Mouse (Mus musculus): Measurements from ENCODE around the gene Racgap1. TPM values are rescaled to one million over a fixed set of nuclear protein-coding genes. Genes with fewer than 3 reads are reported as not detected.
A peak's percentile ranks its signal among the peaks of the same experiment; 100 is the strongest.

Gene Racgap1
- polyA plus RNA-seq, 1 experiment from 2014 or later, result 7.5 TPM

DNA sequence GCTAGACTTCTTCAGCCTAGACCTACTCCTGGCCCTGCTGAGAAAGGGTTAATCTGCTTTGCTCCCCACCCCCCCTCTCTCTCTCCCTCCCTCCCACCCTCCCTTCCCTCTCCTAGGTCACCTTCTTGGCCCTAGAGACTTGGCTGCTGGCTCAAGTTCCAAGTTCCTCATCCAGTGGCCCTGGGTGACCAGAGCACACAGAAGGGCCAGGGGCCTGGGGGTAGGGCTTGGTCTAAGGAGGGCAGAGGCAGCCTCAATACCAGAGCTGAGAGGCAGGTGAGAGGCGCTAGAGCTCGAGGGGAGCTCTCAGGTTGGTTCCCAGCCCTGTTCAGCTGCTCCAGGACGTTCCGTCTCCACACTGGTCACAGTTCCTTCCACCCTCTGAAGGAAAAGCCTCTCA is 39.5 kb upstream of the Racgap1 start:
- Histone ChIP-seq H3K27me3 (replicated peaks; ENCODE audit: insufficient read depth, low read length) (0 out of 2 replicates have a peak, but pooled peaks cover 4% of the 10 kb centered on the region), H3K4me1 (ENCODE audit: insufficient read depth, low read depth, low read length) (no peaks in the 10 kb centered on the region), H3K36me3 (ENCODE audit: insufficient read depth, low read length) (no peaks in the 10 kb centered on the region), H3K27ac (ENCODE audit: low read length) (no peak overlapping the region), H3K9me3 (ENCODE audit: low read length) (no peaks in the 10 kb centered on the region), H3K4me3 (ENCODE audit: low read depth, low read length) (no peak overlapping the region), H3K4me2 (replicated peaks; ENCODE audit: low read depth, low read length) (no peak overlapping the region), H3K9ac (replicated peaks; ENCODE audit: low read depth) (no peak overlapping the region)
- ATAC-seq (peak; percentile 54), DNase-seq (ENCODE audit: low spot score) (no peak)
- WGBS, result 10% methylated on average over 4 of the region's 4 CpGs
- TF ChIP-seq EP300 (IDR thresholded peaks at IDR 0.05), result no peak
- TF ChIP-seq CTCF (IDR thresholded peaks at IDR 0.05), result no peak

DNA sequence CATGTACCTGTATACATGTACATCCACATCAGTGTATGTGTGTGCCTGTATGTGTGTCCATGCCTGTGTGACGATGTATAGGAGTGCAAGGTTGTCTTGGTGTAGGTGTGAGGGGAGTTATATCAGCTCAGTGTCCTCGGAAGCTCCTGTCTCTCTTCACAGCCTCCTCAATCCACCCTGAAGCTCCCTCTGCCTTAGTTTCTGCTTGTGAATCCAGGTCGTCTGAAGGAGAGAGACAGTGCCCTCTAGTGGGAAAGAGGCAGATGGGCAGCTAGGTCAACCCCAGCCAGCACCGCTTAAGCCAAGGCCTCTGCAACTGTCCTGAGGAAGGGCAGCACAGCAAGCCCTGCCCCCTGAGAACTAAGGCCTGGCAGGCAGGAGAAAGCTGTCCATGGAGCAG is 37.3 kb upstream of the Racgap1 start:
- DNase-seq (ENCODE audit: low spot score) (peak; percentile 92), ATAC-seq (peak; percentile 64)
- Histone ChIP-seq H3K27me3 (replicated peaks; ENCODE audit: insufficient read depth, low read length) (0 out of 2 replicates have a peak, but pooled peaks cover 4% of the 10 kb centered on the region), H3K9ac (replicated peaks; ENCODE audit: low read depth) (no peak overlapping the region), H3K4me1 (ENCODE audit: insufficient read depth, low read depth, low read length) (no peaks in the 10 kb centered on the region), H3K4me3 (ENCODE audit: low read depth, low read length) (no peak overlapping the region), H3K36me3 (ENCODE audit: insufficient read depth, low read length) (no peaks in the 10 kb centered on the region), H3K27ac (ENCODE audit: low read length) (no peak overlapping the region), H3K9me3 (ENCODE audit: low read length) (no peaks in the 10 kb centered on the region), H3K4me2 (replicated peaks; ENCODE audit: low read depth, low read length) (no peak overlapping the region)
- TF ChIP-seq EP300 (IDR thresholded peaks at IDR 0.05) (no peak), CTCF (IDR thresholded peaks at IDR 0.05) (peak; percentile 96)
- whole genome bisulfite sequencing, result 4% methylated on average over 4 of the region's 4 CpGs

DNA sequence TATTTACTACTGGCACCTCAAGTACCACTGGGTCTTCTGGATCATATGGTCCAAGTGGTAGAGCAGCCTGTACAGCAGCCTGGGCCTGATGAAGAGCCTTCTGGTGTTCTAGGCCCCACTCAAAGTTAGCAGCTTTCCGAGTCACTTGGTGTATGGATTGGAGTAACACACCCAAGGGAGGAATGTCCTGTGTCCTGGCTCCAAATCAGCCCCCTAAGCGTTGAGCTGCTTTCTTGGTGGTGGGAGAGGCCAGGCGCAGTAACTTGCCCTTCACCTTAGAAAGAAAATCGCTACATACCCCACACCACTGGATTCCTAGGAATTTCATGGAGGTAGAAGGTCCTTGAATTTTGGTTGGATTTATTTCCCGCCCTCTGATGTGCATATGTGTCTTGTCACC is 32.7 kb upstream of the Racgap1 start:
- WGBS, result 88% methylated on average over 5 of the region's 5 CpGs
- no peak for TF ChIP-seq CTCF (IDR thresholded peaks at IDR 0.05)
- TF ChIP-seq EP300 (IDR thresholded peaks at IDR 0.05), result no peak
- no peak overlapping the region for H3K4me3 ChIP-seq (ENCODE audit: low read depth, low read length)

DNA sequence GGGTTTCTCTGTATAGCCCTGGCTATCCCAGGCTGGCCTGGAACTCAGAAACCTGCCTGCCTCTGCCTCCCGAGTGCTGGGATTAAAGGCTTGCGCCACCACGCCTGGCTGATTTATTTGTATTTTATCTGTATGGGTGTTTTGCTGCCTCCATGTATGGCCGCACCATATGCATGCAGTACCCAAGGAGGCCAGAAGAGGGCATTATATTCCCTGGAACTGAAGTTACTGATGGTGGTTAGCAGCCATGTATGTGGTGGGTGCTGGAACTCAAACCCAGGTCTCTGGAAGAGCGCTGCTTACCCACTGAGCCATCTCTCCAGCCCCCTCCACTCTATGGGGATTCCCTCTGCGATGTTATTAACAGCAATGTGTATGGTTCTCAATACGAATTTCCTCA is 31.4 kb upstream of the Racgap1 start:
- Histone ChIP-seq H3K27ac (ENCODE audit: low read length) (no peak overlapping the region), H3K36me3 (ENCODE audit: insufficient read depth, low read length) (no peaks in the 10 kb centered on the region), H3K4me3 (ENCODE audit: low read depth, low read length) (no peak overlapping the region), H3K9ac (replicated peaks; ENCODE audit: low read depth) (no peak overlapping the region), H3K27me3 (replicated peaks; ENCODE audit: insufficient read depth, low read length) (no peaks in the 10 kb centered on the region), H3K4me1 (ENCODE audit: insufficient read depth, low read depth, low read length) (no peaks in the 10 kb centered on the region), H3K9me3 (ENCODE audit: low read length) (no peaks in the 10 kb centered on the region), H3K4me2 (replicated peaks; ENCODE audit: low read depth, low read length) (no peak overlapping the region)
- ATAC-seq, result no peak
- 92% methylated on average over 7 of the region's 7 CpGs for WGBS
- no peak for TF ChIP-seq EP300 (IDR thresholded peaks at IDR 0.05)
- peak; percentile 53 for TF ChIP-seq CTCF (IDR thresholded peaks at IDR 0.05)
- DNase-seq (ENCODE audit: low spot score), result no peak

More for the DNA sequence above, 32.7 kb upstream of the Racgap1 start:
- Histone ChIP-seq H3K4me1 (ENCODE audit: insufficient read depth, low read depth, low read length) (no peaks in the 10 kb centered on the region), H3K36me3 (ENCODE audit: insufficient read depth, low read length) (no peaks in the 10 kb centered on the region), H3K9me3 (ENCODE audit: low read length) (no peaks in the 10 kb centered on the region), H3K27ac (ENCODE audit: low read length) (no peak overlapping the region), H3K27me3 (replicated peaks; ENCODE audit: insufficient read depth, low read length) (no peaks in the 10 kb centered on the region), H3K9ac (replicated peaks; ENCODE audit: low read depth) (no peak overlapping the region), H3K4me2 (replicated peaks; ENCODE audit: low read depth, low read length) (no peak overlapping the region)
- DNase-seq (ENCODE audit: low spot score) (no peak), ATAC-seq (no peak)

DNA sequence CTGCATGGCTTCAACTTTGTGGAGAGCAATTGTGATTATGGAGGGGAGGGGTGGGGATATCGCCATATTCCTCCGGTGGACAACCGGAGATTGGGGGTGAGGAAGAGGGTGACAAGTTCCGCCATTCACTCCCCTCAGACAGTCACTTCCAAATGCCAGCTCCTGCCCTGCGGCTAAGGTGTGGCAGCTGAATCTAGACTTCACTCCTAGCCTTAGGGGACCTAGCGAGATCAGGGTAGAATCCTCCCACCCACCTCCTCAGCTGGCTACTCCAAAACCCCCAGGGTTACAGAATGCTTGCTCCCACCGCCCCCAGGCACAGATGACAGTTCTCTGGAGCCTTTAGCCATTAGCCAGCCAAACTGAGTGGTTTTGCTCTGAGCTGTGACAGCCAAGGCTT is 27.6 kb upstream of the Racgap1 start:
- Histone ChIP-seq H3K9ac (replicated peaks; ENCODE audit: low read depth) (no peak overlapping the region), H3K27me3 (replicated peaks; ENCODE audit: insufficient read depth, low read length) (no peaks in the 10 kb centered on the region), H3K4me3 (ENCODE audit: low read depth, low read length) (no peak overlapping the region), H3K36me3 (ENCODE audit: insufficient read depth, low read length) (no peaks in the 10 kb centered on the region), H3K4me1 (ENCODE audit: insufficient read depth, low read depth, low read length) (no peaks in the 10 kb centered on the region), H3K4me2 (replicated peaks; ENCODE audit: low read depth, low read length) (no peak overlapping the region), H3K9me3 (ENCODE audit: low read length) (no peaks in the 10 kb centered on the region), H3K27ac (ENCODE audit: low read length) (no peak overlapping the region)
- no peak for ATAC-seq
- no peak for TF ChIP-seq CTCF (IDR thresholded peaks at IDR 0.05)
- TF ChIP-seq EP300 (IDR thresholded peaks at IDR 0.05), result no peak
- DNase-seq (ENCODE audit: low spot score), result no peak
- whole genome bisulfite sequencing, result 46% methylated on average over 7 of the region's 7 CpGs

DNA sequence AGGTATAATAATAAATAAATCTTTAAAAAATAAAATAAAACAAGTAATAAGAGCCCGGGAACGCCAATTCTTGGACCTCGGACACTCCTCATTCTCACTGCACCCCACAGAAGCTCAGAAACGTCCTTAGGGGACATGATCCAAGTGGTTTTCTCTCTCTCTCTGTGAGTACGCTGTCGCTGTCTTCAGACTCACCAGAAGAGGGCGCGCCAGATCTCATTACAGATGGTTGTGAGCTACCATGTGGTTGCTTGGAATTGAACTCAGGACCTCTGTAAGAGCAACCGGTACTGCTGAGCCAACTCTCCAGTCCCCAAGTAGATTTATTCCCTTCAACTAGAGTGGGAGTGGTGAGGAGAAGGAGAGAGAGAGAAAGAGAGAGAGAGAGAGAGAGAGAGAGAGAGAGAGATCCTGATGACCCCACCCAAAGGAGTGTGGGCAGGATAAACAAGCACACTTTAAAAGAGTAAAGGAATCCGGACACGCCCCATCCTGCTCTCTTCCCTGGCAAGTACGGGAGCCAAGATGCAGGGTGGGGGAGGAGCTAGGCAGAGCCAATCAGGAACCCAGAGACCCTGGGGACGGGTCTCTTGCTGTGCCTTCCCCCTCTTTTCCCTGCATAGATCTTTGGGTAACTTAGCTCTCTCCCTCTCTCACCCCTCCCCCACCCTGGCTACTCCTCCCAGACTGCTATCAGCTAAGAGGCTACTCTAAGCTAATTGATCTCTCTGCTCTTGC is 26.8 kb upstream of the Racgap1 start:
- ATAC-seq (peak; percentile 35; the same call in 1 of the 2 replicates), DNase-seq (ENCODE audit: low spot score) (peak; percentile 34)
- no peaks in the 10 kb centered on the region for H3K9me3 ChIP-seq (ENCODE audit: low read length)
- H3K36me3 ChIP-seq (ENCODE audit: insufficient read depth, low read length), result no peaks in the 10 kb centered on the region
- H3K4me2 ChIP-seq (replicated peaks; ENCODE audit: low read depth, low read length), result no peak overlapping the region
- peak; percentile 54 for TF ChIP-seq CTCF (IDR thresholded peaks at IDR 0.05)
- no peak for TF ChIP-seq EP300 (IDR thresholded peaks at IDR 0.05)
- no peak overlapping the region for H3K27ac ChIP-seq (ENCODE audit: low read length)
- H3K4me1 ChIP-seq (ENCODE audit: insufficient read depth, low read depth, low read length), result no peaks in the 10 kb centered on the region
- WGBS, result 14% methylated on average over 13 of the region's 13 CpGs
- no peak overlapping the region for H3K4me3 ChIP-seq (ENCODE audit: low read depth, low read length)
- no peaks in the 10 kb centered on the region; the same call in 1 of the 2 replicates for H3K27me3 ChIP-seq (replicated peaks; ENCODE audit: insufficient read depth, low read length)
- H3K9ac ChIP-seq (replicated peaks; ENCODE audit: low read depth), result no peak overlapping the region

Data from lung, postnatal 0 days (tissue).